Mouse (Mus musculus) ES-Bruce4 (cell line): Measurements from ENCODE around the gene Bcl7c.

ENCODE experiments used
- CTCF ChIP-seq: IDR thresholded peaks from one replicate; pipeline ENCODE4 v1.8.1; 2011; ENCODE audit warnings: low read depth, low read length
- EP300 ChIP-seq: IDR thresholded peaks from 2 replicates; pipeline ENCODE4 v1.6.1; 2011; ENCODE audit warnings: low read depth, low read length; ENCODE audit not compliant: insufficient read depth
- POLR2A ChIP-seq: IDR thresholded peaks from one replicate; pipeline ENCODE4 v1.8.1; 2011; ENCODE audit warnings: low read length; ENCODE audit not compliant: insufficient read depth

DNA sequence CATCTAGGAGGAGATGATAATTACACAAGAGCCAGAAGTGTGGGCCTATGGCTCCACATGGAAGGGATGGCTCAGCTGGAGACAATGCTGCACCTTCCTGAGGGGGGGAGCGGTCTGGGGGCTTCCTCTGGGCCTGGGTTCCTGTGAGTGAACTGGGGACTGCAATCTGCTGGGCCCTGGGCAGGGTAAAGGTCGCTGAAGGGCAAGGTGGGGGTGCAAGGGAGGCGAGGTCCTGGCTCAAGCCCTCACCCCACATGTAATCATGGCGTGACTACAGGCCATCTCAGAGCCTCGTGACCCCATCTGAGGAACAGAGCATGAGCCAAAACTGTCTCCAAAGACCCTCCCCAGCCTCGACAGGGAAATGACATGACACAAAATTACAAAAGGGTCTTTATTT, 4.1 kb downstream of the Bcl7c start:
- TF ChIP-seq CTCF (no peak), EP300 (no peak), POLR2A (no peak)
